Mouse (Mus musculus): ENCODE measurements around the gene Gucy2d. TPM values are rescaled to one million over a fixed set of nuclear protein-coding genes. Genes with fewer than 3 reads are reported as not detected.

Gene Gucy2d
- polyA plus RNA-seq, 1 experiment from 2014 or later = not detected

DNA sequence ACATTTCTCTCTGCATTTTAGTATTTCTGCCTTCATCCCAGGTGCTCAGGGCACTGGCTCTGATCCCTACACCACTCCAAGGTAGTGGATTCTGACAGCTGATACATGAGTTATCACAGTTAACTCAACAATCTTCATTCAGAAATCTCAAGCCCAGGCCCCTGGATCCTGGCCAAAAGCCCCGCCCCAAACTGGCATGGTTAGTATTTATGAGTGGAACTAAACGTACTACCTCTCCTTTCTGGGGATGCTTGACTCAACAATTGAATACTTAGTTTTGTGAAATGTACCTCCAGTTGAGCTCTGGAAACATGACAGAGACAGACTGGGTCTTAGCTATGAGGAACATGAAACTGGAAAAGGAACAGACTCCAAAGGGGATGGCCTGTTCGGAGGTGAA, 6.7 kb downstream of the Gucy2d start:
- Histone ChIP-seq H3K4me3 (replicated peaks; ENCODE audit: low read depth, low read length) (no peak overlapping the region), H3K27me3 (ENCODE audit: insufficient read depth, low read length) (no peaks in the 10 kb centered on the region), H3K9me3 (replicated peaks; ENCODE audit: low read length) (no peaks in the 10 kb centered on the region), H3K9ac (ENCODE audit: low read depth, low read length) (no peak overlapping the region), H3K4me1 (replicated peaks; ENCODE audit: insufficient read depth, low read length) (no peaks in the 10 kb centered on the region), H3K27ac (no peak overlapping the region), H3K4me2 (ENCODE audit: low read length) (no peak overlapping the region), H3K36me3 (ENCODE audit: insufficient read depth, low read length) (no peaks in the 10 kb centered on the region)
- no peak for TF ChIP-seq CTCF (IDR thresholded peaks at IDR 0.05; ENCODE audit: low read depth)
- WGBS = 69% methylated on average over 3 of the region's 3 CpGs
- DNase-seq (ENCODE audit: low spot score) (no peak), ATAC-seq (replicated peaks; ENCODE audit: low FRiP score, low read depth) (no peak)

DNA sequence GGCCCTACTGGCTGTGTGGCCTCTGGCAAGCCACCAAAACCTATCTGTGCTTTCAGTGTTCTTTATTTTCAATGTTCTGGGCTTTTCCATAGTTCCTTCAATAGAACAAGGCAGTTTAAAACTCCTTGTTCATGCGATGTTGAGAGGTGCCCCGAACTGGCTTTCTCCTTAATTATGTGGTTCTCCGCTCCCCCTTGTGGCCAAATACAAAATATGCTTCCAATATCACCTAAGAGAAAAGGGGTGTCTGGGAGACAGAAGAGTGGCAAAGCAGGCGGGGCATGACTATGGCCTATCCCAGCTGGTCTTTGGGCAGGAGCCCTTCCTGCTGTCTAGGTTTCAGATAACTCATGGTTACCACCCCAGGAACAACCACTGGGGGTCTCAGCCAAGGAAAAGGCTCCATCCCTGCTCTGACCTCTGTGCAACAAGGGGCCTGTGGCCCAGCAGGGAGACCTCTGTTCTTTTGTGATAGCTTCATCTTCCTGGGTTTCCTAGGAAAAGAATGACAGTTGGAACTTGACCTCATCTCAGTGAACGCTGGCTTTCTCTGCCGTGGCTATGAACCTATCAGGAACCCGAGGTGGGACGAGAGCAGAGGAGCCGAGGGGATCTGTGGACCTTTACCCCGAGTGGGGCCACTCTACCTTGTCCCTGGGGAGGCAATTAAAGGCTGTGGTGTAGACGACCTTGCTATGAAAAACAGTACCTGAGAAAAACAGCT, 7.5 kb downstream of the Gucy2d start:
- Histone ChIP-seq H3K27ac (no peak overlapping the region), H3K4me1 (replicated peaks; ENCODE audit: insufficient read depth, low read length) (no peaks in the 10 kb centered on the region), H3K9ac (ENCODE audit: low read depth, low read length) (no peak overlapping the region), H3K4me2 (ENCODE audit: low read length) (no peak overlapping the region), H3K9me3 (replicated peaks; ENCODE audit: low read length) (no peaks in the 10 kb centered on the region), H3K27me3 (ENCODE audit: insufficient read depth, low read length) (no peaks in the 10 kb centered on the region), H3K4me3 (replicated peaks; ENCODE audit: low read depth, low read length) (no peak overlapping the region), H3K36me3 (ENCODE audit: insufficient read depth, low read length) (no peaks in the 10 kb centered on the region)
- 56% methylated on average over 11 of the region's 11 CpGs for WGBS
- peak; percentile 68 for TF ChIP-seq CTCF (IDR thresholded peaks at IDR 0.05; ENCODE audit: low read depth)
- DNase-seq (ENCODE audit: low spot score) (peak; percentile 76), ATAC-seq (replicated peaks; ENCODE audit: low FRiP score, low read depth) (no peak)

DNA sequence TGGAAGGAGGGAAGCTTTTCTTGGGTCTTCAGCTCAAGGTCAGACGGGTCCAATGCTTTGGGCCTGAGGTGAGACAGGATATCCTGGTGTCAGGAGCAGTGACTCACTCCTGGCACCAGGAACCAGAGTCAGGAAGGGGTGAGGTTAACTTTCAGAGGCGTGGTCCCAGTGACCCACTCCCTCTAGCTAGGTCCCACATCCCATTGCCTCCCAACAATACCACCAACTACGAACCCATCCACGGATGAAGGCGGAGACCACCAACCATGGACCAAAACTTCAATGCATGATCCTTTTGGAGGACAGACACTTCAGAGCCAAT, 8.1 kb downstream of the Gucy2d start:
- no peak for ATAC-seq (replicated peaks; ENCODE audit: low FRiP score, low read depth)
- Histone ChIP-seq H3K9ac (ENCODE audit: low read depth, low read length) (no peak overlapping the region), H3K4me1 (replicated peaks; ENCODE audit: insufficient read depth, low read length) (no peaks in the 10 kb centered on the region), H3K4me2 (ENCODE audit: low read length) (no peak overlapping the region), H3K4me3 (replicated peaks; ENCODE audit: low read depth, low read length) (no peak overlapping the region), H3K27ac (no peak overlapping the region), H3K36me3 (ENCODE audit: insufficient read depth, low read length) (no peaks in the 10 kb centered on the region), H3K27me3 (ENCODE audit: insufficient read depth, low read length) (no peaks in the 10 kb centered on the region), H3K9me3 (replicated peaks; ENCODE audit: low read length) (no peaks in the 10 kb centered on the region)
- no peak for DNase-seq (ENCODE audit: low spot score)
- no peak for TF ChIP-seq CTCF (IDR thresholded peaks at IDR 0.05; ENCODE audit: low read depth)
- 89% methylated on average over 5 of the region's 5 CpGs for WGBS

DNA sequence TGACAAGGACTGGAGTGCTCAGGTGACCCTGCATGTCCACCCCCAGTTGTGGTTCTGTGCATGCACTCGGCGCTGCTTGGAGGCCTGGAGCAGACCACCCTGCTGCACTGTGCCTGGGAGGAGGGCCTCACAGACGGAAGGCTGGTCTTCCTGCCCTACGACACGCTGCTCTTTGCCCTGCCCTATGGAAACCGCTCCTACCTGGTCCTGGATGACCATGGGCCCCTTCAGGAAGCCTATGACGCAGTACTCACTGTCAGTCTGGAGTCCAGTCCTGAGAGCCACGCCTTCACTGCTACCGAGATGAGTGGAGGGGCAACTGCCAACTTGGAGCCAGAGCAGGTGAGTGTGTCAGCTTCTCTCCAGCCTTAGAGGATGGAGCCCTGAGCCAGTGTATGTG, 9.5 kb downstream of the Gucy2d start:
- no peaks in the 10 kb centered on the region for H3K4me1 ChIP-seq (replicated peaks; ENCODE audit: insufficient read depth, low read length)
- no peak for DNase-seq (ENCODE audit: low spot score)
- H3K4me3 ChIP-seq (replicated peaks; ENCODE audit: low read depth, low read length) = no peak overlapping the region
- H3K9me3 ChIP-seq (replicated peaks; ENCODE audit: low read length) = no peaks in the 10 kb centered on the region
- no peaks in the 10 kb centered on the region for H3K27me3 ChIP-seq (ENCODE audit: insufficient read depth, low read length)
- no peak overlapping the region for H3K9ac ChIP-seq (ENCODE audit: low read depth, low read length)
- H3K27ac ChIP-seq = no peak overlapping the region
- no peaks in the 10 kb centered on the region for H3K36me3 ChIP-seq (ENCODE audit: insufficient read depth, low read length)
- H3K4me2 ChIP-seq (ENCODE audit: low read length) = no peak overlapping the region
- 83% methylated on average over 9 of the region's 9 CpGs for WGBS
- ATAC-seq (replicated peaks; ENCODE audit: low FRiP score, low read depth) = no peak; the same call in 1 of the 2 replicates
- TF ChIP-seq CTCF (IDR thresholded peaks at IDR 0.05; ENCODE audit: low read depth) = no peak

DNA sequence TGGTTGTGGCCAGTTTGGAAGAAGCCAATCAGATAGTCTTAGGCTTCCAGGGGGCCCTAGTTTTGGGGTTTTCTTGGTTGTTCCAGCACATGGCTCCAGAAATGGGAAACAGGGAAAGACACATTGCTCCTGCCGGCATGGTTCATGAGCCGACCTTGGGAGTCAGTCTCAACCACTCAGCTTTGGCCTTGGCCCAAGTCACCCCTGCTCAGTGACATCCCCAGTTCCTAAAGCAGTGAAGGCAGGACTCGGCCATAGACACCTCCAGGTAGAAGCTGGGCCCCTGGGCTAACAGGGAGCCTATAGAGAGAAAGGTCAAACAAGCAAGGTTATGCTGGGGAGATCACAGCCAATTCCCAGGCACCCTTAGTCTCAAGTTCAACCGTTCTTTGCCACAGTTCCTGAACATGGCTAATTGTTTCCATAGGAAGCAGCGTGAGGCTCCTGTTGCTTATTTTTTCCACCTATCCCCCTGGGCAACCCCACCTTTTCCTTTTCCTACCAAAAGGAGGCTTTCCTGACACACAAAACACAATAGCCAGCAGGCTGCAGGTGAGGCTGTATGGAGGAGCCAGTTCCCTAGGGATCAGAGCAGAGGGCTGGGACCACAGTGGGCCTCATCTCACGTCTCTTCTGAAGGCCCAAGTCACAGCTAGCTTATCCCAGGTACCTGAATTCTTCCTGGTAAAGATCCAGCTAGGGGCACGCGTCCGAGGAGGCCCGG, 14.3 kb downstream of the Gucy2d start:
- TF ChIP-seq CTCF (IDR thresholded peaks at IDR 0.05; ENCODE audit: low read depth) = no peak
- DNase-seq (ENCODE audit: low spot score) = no peak
- Histone ChIP-seq H3K9me3 (replicated peaks; ENCODE audit: low read length) (no peaks in the 10 kb centered on the region), H3K9ac (ENCODE audit: low read depth, low read length) (no peak overlapping the region), H3K4me1 (replicated peaks; ENCODE audit: insufficient read depth, low read length) (no peaks in the 10 kb centered on the region), H3K4me2 (ENCODE audit: low read length) (no peak overlapping the region), H3K4me3 (replicated peaks; ENCODE audit: low read depth, low read length) (no peak overlapping the region), H3K27ac (no peak overlapping the region), H3K36me3 (ENCODE audit: insufficient read depth, low read length) (no peaks in the 10 kb centered on the region), H3K27me3 (ENCODE audit: insufficient read depth, low read length) (no peaks in the 10 kb centered on the region)
- WGBS = 51% methylated on average over 10 of the region's 10 CpGs
- ATAC-seq (replicated peaks; ENCODE audit: low FRiP score, low read depth) = no peak

DNA sequence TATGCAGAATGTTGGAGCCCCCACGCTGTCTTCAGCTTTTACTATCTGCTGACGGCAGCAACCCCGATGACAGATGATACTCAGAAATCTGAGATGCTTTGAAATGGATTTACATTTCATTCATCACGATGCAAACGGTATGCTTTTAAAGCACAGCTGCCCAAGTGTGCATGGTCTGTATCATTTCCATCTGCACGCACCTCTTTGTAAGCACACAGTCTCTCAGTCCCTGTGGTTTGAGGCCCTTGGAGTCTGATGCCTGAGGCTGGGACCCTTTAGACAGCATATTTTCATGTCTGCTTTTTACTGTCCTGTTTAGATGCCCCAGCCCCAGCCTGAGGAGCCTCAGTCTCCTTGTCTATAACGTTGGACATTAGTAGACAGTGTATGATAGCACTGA, 20.1 kb downstream of the Gucy2d start:
- H3K36me3 ChIP-seq (ENCODE audit: insufficient read depth, low read length) = no peaks in the 10 kb centered on the region
- no peak overlapping the region for H3K4me3 ChIP-seq (replicated peaks; ENCODE audit: low read depth, low read length)
- no peak for DNase-seq (ENCODE audit: low spot score)

More for the DNA sequence above, 20.1 kb downstream of the Gucy2d start:
- no peaks in the 10 kb centered on the region for H3K4me1 ChIP-seq (replicated peaks; ENCODE audit: insufficient read depth, low read length)
- H3K4me2 ChIP-seq (ENCODE audit: low read length) = no peak overlapping the region
- no peak for TF ChIP-seq CTCF (IDR thresholded peaks at IDR 0.05; ENCODE audit: low read depth)
- no peak overlapping the region for H3K27ac ChIP-seq
- 39% methylated on average over 7 of the region's 7 CpGs for WGBS
- no peaks in the 10 kb centered on the region for H3K9me3 ChIP-seq (replicated peaks; ENCODE audit: low read length)
- ATAC-seq (replicated peaks; ENCODE audit: low FRiP score, low read depth) = no peak
- H3K9ac ChIP-seq (ENCODE audit: low read depth, low read length) = no peak overlapping the region
- no peaks in the 10 kb centered on the region for H3K27me3 ChIP-seq (ENCODE audit: insufficient read depth, low read length)
